Mouse (Mus musculus): ENCODE data around the gene Rnpc3.
"Not testable (repeated sequence)": the region's sequence is repeated elsewhere in the genome, so short reads cannot be mapped to it uniquely, and the experiment has no call there.

Rnpc3 gene

DNA sequence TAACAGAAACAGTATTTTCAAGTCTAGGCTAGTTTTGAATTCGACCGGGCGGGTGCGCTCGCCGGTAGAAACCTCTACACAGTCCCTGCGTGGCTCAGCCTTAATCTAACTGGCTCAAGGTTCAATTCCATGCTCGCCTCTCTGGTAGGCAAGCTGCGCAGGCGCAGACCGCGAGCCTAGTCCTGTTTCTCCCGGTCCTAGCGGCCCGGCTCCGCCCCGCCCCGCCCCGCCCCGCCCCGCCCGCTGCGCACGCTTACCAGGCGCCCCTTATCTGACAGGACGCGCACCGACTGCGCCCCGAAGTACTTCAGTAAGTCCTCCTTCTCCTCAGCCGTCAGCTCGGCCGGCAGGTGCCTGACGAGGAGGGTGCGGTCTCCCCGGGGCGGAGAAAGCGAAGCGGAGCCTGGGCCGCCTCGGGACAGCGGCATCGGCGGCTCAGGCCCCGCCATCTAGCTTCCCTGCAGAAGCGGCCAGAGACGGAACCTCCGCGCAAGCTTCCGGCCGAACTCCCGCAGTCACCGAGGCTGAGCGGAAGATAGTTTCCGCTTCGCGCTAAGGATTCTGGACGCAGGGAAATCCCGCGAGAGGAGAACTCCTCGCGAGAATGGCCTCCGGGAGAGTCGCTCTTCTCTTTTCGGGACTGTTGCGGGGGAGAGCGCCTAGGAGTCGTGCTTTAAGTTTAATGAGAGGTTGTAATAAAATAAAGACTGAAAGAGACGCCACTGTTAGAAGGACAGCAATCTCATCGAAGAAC is at the start of gene Rnpc3:
Gene Rnpc3, minus strand, starts transcription at position 544 of the 754 bp plus-strand sequence.
- peak; percentile 90 to 91 for DNase-seq (ENCODE audit: low spot score in 2 of 2)

DNA sequence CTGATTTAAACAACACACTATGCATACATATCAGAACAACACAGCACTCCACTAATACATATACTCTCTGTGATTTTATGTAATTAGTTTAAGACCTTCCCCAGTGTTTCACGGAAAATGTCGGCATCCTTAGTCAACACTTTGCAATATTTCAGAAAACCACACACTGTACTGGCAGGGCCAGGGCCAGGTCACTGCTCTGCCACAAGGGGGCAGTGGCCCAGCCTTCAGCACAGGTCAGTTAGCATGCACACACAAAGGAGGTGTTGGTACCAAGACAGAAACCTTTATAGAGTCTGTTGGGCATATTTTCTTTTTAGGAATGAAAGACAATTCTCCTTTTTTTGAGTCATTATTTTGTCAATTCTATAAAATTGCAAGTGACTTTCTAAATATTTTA is 27.0 kb upstream of the Rnpc3 start:
- DNase-seq (ENCODE audit: low spot score in 2 of 2): no peak

DNA sequence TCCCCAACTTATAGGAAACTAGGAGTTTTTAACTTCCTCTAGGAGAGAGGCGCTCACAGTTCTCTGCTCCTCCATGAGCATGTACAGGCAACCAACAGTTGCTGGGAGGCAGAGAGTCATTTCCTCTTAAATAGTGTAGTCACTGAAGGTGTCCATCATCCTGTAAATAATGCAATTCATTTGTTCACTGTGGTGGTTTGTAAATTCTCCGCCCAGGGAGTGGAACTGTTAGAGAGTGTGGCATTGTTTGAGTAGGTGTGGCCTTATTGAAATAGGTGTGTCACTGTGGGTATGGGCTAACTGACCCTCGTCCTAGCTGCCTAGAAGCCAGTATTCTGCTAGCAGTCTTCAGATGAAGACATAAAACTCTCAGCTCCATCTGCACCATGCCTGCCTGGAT is 24.4 kb upstream of the Rnpc3 start:
- no peak for DNase-seq (ENCODE audit: low spot score in 2 of 2)

DNA sequence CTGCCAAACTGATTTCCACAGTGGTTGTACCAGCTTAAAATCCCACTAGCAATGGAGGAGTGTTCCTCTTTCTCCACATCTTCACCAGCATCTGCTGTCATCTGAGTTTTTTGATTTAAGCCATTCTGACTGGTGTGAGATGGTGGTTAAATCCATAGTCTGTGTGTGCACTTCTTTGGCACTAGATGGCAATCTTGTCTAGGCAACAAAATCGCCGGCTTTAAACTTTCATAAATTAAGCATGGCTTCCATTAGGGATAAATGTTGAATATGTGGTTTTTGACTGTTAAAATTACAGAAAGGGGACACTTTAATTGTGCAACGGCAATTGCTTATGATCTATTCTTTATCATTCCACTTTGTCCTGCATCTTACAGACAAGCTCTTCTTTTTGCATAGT is 21.4 kb upstream of the Rnpc3 start:
- not testable (repeated sequence) for DNase-seq (ENCODE audit: low spot score in 2 of 2)

DNA sequence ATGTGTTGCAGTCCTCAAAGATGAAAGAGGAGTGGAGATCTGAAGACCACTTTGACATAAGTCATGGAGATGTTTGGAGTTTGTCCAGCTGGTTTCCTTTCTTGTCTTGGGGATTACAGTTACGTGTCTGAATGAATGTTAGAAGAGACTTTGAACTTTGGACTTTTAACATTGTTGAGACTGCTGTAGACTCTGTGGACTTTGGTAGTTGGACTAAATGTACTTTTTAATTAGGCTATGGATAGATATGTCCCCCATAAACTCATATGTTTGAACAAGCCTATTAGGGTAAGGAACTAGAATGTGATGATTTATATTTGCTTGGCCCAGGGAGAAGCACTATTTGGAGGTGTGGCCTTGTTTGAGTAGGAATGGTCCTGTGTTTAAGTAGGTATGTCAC is 9.6 kb upstream of the Rnpc3 start:
- DNase-seq (ENCODE audit: low spot score in 2 of 2): no peak

DNA sequence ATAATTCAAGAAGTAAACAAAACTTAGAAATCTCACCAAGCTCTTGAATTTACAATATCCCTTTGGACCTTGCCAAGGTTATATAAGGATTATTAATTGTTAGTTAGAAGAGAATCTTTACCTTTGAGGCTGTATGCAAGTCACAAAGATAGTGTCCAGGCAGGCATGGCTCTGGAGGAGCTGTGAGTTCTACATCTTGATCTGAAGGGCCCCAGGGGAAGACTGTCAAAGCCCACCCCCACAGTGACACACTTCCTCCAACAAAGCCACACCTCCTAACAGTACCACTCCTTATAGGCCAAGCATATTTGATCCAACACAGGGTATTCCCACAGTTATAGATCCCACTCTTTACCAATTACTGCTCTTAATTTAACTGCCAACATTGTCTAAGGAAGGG is 4.3 kb upstream of the Rnpc3 start:
- no peak for DNase-seq (ENCODE audit: low spot score in 2 of 2)

DNA sequence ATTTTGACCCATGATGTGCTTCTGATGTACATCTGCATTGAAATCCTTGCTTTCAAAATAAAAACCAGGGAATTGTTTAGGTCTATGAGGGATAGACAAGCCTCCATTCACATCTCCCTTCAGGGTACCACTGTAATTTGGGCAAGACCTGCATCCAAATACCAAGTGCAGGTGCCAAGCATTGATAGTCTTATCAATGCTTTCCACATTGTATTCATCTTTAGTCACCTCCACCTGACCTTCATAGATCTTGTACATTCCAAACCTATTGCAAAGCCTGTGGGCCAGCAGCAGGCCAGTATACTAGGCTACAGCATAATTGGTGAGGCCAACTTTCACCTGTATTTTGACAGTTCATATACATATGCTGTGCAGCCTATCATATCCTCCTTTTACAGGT is 1.7 kb upstream of the Rnpc3 start:
- no peak for DNase-seq (ENCODE audit: low spot score in 2 of 2)

DNA sequence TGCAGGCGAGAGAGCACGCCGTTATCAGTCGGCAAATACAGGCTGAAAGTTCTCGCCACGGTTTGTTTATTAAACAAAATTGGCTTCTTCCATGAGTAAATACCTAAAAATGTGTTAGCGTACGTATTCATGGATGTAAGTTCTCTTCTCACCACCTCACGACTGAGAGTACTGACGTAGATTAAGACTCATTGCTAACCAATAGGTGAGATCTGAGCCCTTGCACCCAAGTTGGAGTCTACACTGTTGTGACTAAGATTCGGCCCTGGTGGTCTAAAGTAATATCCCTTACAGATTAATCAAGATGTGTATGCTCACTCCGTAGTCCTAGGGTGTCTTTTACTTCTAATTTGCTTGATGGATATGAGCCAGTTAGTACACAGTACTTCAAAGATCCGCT is 615 bp upstream of the Rnpc3 start:
- no peak for DNase-seq (ENCODE audit: low spot score in 2 of 2)

DNA sequence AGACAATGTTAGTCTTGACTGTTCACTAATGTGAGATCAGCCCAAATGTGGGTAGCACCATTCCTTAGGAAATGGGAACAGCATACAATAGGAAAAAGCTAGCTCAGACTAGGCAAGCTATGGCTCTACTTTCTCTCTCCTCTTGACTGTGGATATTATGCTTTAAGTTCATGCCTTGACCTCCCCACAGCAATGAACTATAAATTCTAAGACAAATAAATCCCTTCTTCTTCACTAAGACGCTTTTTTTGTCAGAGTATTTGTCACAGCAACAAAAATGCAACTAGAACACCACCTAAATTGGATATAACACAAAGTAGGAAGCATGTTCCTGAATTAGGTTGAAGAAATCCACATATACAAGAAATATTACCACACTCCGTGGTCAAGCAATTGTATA is 23.4 kb downstream of the Rnpc3 start, which contains the start of gene Amy1:
Gene Amy1, minus strand, starts transcription at position 101 of the 400 bp plus-strand sequence.
- no peak for DNase-seq (ENCODE audit: low spot score in 2 of 2)

DNA sequence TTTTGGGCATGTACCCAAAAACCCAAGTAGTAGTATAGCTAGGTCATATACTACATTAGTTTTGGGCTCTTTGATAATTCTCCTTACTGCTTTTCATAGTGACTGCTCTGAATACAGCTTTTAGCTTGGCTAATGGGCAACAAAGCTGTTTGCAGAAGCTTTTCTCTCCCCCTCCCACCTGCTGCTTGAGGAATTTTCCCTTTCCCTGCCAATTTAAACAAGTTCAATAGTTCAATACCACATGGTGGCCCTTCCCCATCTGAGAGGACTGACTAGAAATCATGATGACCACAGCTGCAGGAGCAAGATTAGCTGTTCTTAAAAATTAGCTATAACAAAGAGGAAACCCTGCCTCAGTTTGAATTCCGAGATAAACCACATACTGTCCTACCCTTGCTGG is 39.1 kb downstream of the Rnpc3 start:
- no peak for DNase-seq (ENCODE audit: low spot score in 2 of 2)

DNA sequence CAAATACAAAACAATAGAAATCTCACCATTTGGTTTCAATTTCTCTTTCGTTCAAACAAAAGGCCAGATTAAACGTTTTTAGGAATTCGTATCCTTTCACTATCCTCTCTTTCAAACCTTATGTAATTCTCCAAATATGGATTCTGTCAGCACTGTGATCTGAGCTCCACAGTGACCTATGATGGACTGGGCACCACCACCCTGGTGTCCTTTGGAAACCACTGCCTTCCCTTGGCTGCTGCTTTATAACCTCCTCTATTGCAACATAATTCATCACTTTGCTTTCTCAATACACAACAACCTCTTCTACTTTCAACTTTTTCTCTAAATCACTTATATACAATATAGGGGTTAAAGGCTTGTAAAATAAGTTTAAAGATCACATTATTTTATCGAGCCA is 55.4 kb downstream of the Rnpc3 start:
- DNase-seq (ENCODE audit: low spot score in 2 of 2): no peak

DNA sequence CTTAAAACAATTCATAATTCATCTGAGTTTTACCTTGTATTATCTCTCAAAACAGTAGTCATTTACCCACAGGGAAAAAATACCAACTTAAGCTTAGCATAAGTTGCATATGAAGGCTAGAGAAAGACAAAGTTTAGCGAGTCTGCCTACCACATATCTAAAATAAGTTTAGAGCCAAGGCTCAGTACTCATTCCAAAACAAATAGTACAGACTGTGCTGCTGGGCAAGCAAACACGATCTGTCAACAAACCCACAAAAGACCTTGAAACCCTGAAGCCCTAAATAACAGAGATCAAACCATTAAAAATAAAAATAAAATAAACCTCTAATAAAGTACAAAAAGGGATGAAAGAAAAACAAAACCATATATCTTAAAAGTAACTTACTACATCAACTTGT is 55.8 kb downstream of the Rnpc3 start:
- no peak for DNase-seq (ENCODE audit: low spot score in 2 of 2)

DNA sequence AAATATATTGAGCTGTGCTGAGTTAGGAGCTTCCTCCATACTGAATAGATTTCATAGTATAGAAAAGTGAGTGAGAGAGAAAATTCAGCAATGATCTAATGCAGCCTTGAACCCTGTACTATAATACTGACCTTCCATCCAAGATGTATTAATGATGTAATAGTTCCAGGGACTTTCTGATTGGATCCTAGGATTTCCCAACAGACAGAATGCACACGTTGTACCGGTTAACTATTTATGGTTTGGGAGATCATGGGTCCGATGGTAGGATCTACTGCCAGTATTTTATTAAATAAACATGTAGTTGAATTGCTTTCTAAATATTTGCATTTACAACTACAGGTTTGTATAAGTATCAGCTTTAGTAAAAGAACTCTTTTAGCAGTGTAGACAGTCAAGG is 57.8 kb downstream of the Rnpc3 start:
- no peak for DNase-seq (ENCODE audit: low spot score in 2 of 2)
